Mouse (Mus musculus) liver, embryonic 14.5 days (tissue): ENCODE measurements around the gene Hrh1.

Experiments
- CTCF ChIP-seq: IDR thresholded peaks from 2 replicates; pipeline ENCODE4 v1.5.1; 2016; ENCODE audit warnings: antibody characterized with exemption, low read depth, control low read depth
- EP300 ChIP-seq: IDR thresholded peaks from 2 replicates; pipeline ENCODE4 v1.6.1; 2016; ENCODE audit warnings: antibody characterized with exemption, low read depth

- TF ChIP-seq CTCF = no peak
- TF ChIP-seq EP300 = no peak
Observed at GRCm38 (mm10) chr6:114458191-114458590, 60.5 kb downstream of the Hrh1 start.
